Mouse (Mus musculus): ENCODE measurements around the gene Pi4ka. TPM values are rescaled to one million over a fixed set of nuclear protein-coding genes. Genes with fewer than 3 reads are reported as not detected.

Pi4ka gene
- polyA plus RNA-seq, 1 experiment from 2014 or later = 12.9 TPM

DNA sequence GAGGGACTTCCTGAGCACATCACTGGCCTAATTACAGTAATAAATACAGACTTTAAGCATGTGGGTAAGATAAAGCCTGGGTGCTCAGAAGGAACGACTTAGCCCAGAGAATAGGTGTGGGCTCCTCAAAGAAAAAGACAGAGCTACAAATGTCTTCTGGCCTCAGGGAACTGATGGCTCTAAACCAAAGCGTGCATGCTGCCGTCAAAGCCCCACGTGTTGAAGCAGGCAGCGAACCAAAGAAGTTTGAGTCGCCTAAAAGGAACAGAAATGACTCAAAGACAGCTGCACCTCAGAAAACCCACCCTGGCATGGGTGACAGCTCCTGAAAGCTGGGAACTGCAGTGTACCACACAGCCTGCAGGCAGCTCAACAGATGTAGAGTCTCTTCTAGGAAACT, 134.3 kb downstream of the Pi4ka start:
- no peak overlapping the region for H3K4me2 ChIP-seq
- H3K9me3 ChIP-seq (replicated peaks) = 0 out of 2 replicates have a peak, but pooled peaks cover 7% of the 10 kb centered on the region
- no peak overlapping the region for H3K27ac ChIP-seq
- no peaks in the 10 kb centered on the region for H3K36me3 ChIP-seq
- H3K27me3 ChIP-seq = peaks cover 5% of the 10 kb centered on the region
- no peak overlapping the region for H3K9ac ChIP-seq
- no peak overlapping the region for H3K4me3 ChIP-seq (replicated peaks)
- ATAC-seq (ENCODE audit: low read depth) (no peak), DNase-seq (no peak)
- WGBS (ENCODE audit: insufficient replicate concordance) = 61% methylated on average over 6 of the region's 6 CpGs
- peaks cover 37% of the 10 kb centered on the region for H3K4me1 ChIP-seq (replicated peaks)

DNA sequence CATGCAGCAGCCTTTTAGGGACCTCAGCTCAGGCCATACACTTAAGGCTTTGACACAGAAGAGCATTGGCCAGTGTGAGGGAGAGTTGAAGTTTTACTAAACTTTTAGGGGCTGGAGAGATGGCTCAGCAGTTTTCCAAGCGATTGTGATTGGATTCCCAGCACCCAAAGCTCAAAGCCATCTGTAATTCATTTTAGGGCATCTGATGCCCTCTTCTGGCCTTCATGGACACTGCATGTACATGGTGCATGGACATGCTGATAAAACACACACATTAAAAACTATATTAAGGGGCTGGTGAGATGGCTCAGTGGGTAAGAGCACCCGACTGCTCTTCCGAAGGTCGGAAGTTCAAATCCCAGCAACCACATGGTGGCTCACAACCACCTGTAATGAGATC, 135.0 kb downstream of the Pi4ka start:
- 0 out of 2 replicates have a peak, but pooled peaks cover 7% of the 10 kb centered on the region for H3K9me3 ChIP-seq (replicated peaks)
- DNase-seq (no peak), ATAC-seq (ENCODE audit: low read depth) (no peak)
- no peak overlapping the region for H3K27ac ChIP-seq
- H3K36me3 ChIP-seq = no peaks in the 10 kb centered on the region
- no peak overlapping the region for H3K4me3 ChIP-seq (replicated peaks)
- H3K9ac ChIP-seq = no peak overlapping the region
- peaks cover 29% of the 10 kb centered on the region for H3K4me1 ChIP-seq (replicated peaks)
- no peaks in the 10 kb centered on the region for H3K27me3 ChIP-seq
- WGBS (ENCODE audit: insufficient replicate concordance) = 52% methylated on average over 4 of the region's 4 CpGs
- H3K4me2 ChIP-seq = no peak overlapping the region

- H3K4me1 ChIP-seq (replicated peaks) = peaks cover 29% of the 10 kb centered on the region
- no peak overlapping the region for H3K9ac ChIP-seq
- DNase-seq (no peak), ATAC-seq (ENCODE audit: low read depth) (peak; percentile 39; the same call in 1 of the 2 replicates)
- 30% methylated on average over 5 of the region's 5 CpGs for WGBS (ENCODE audit: insufficient replicate concordance)
- no peak overlapping the region; the same call in 1 of the 2 replicates for H3K27ac ChIP-seq
- H3K4me2 ChIP-seq = no peak overlapping the region
- no peaks in the 10 kb centered on the region for H3K27me3 ChIP-seq
- H3K9me3 ChIP-seq (replicated peaks) = 0 out of 2 replicates have a peak, but pooled peaks cover 7% of the 10 kb centered on the region
- H3K4me3 ChIP-seq (replicated peaks) = no peak overlapping the region
- H3K36me3 ChIP-seq = no peaks in the 10 kb centered on the region
These were observed 136.2 kb downstream of the Pi4ka start for GRCm38 (mm10) chr16:17269872-17270271.

GRCm38 (mm10) chr16:17267937-17268336, 138.2 kb downstream of the Pi4ka start:
- 0 out of 2 replicates have a peak, but pooled peaks cover 7% of the 10 kb centered on the region for H3K9me3 ChIP-seq (replicated peaks)
- no peaks in the 10 kb centered on the region for H3K27me3 ChIP-seq
- DNase-seq = peak; percentile 37
- H3K4me1 ChIP-seq (replicated peaks) = peaks cover 29% of the 10 kb centered on the region
- no peaks in the 10 kb centered on the region for H3K36me3 ChIP-seq
- peak; percentile 83 for ATAC-seq (ENCODE audit: low read depth)
- no peak overlapping the region for H3K4me3 ChIP-seq (replicated peaks)
- H3K27ac ChIP-seq = no peak overlapping the region
- H3K9ac ChIP-seq = no peak overlapping the region
- 17% methylated on average over 5 of the region's 5 CpGs for WGBS (ENCODE audit: insufficient replicate concordance)
- no peak overlapping the region for H3K4me2 ChIP-seq

- no peak overlapping the region for H3K4me2 ChIP-seq
- no peak overlapping the region for H3K9ac ChIP-seq
- peaks cover 29% of the 10 kb centered on the region for H3K4me1 ChIP-seq (replicated peaks)
- H3K9me3 ChIP-seq (replicated peaks) = 0 out of 2 replicates have a peak, but pooled peaks cover 7% of the 10 kb centered on the region
- ATAC-seq (ENCODE audit: low read depth) = no peak
- no peak for DNase-seq
- peaks cover 7% of the 10 kb centered on the region; the same call in 1 of the 2 replicates for H3K36me3 ChIP-seq
- WGBS (ENCODE audit: insufficient replicate concordance) = 60% methylated on average over 3 of the region's 3 CpGs
- no peak overlapping the region for H3K27ac ChIP-seq
- no peak overlapping the region for H3K4me3 ChIP-seq (replicated peaks)
- H3K27me3 ChIP-seq = no peaks in the 10 kb centered on the region
These were observed 140.0 kb downstream of the Pi4ka start for GRCm38 (mm10) chr16:17266113-17266512.

GRCm38 (mm10) chr16:17261341-17261740, 144.8 kb downstream of the Pi4ka start:
- Histone ChIP-seq H3K9me3 (replicated peaks) (no peaks in the 10 kb centered on the region), H3K27ac (no peak overlapping the region), H3K4me3 (replicated peaks) (no peak overlapping the region), H3K4me1 (replicated peaks) (peaks cover 7% of the 10 kb centered on the region), H3K36me3 (peaks cover 45% of the 10 kb centered on the region), H3K4me2 (no peak overlapping the region), H3K27me3 (no peaks in the 10 kb centered on the region), H3K9ac (no peak overlapping the region)
- ATAC-seq (ENCODE audit: low read depth) (no peak), DNase-seq (no peak)
- 72% methylated on average over 1 of the region's 1 CpGs for WGBS (ENCODE audit: insufficient replicate concordance)

DNA sequence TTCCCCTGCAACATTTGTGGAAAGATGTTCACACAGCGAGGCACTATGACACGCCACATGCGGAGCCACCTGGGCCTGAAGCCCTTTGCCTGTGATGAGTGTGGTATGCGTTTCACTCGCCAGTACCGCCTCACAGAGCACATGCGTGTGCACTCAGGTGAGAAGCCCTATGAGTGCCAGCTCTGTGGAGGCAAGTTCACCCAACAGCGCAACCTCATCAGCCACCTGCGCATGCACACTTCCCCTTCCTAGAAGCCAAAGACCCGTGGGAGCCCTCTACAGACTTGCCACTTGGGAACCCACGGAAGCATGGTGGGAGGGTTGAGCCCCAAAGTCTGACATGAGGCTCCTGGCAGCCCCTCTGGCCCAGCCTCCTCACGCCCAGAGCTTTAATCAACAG, 147.2 kb downstream of the Pi4ka start:
- DNase-seq (no peak), ATAC-seq (ENCODE audit: low read depth) (no peak)
- Histone ChIP-seq H3K4me2 (no peak overlapping the region), H3K4me1 (replicated peaks) (peaks cover 21% of the 10 kb centered on the region), H3K4me3 (replicated peaks) (no peak overlapping the region), H3K27me3 (no peaks in the 10 kb centered on the region), H3K9me3 (replicated peaks) (no peaks in the 10 kb centered on the region), H3K36me3 (peaks cover 50% of the 10 kb centered on the region), H3K9ac (no peak overlapping the region), H3K27ac (no peak overlapping the region)
- 86% methylated on average over 12 of the region's 12 CpGs for WGBS (ENCODE audit: insufficient replicate concordance)

DNA sequence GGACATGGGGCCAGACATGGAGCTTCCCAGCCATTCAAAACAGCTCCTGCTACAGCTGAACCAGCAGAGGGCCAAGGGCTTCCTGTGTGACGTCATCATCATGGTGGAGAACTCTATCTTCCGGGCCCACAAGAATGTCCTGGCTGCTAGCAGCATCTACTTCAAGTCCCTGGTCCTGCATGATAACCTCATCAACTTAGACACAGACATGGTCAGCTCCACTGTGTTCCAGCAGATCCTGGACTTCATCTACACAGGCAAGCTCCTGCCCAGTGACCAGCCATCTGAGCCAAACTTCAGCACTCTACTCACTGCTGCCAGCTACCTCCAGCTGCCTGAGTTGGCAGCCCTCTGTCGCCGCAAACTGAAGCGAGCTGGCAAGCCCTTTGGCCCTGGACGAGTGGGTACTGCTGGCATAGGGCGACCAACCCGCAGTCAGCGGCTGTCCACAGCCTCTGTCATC, 148.7 kb downstream of the Pi4ka start:
- 75% methylated on average over 9 of the region's 9 CpGs for WGBS (ENCODE audit: insufficient replicate concordance)

DNA sequence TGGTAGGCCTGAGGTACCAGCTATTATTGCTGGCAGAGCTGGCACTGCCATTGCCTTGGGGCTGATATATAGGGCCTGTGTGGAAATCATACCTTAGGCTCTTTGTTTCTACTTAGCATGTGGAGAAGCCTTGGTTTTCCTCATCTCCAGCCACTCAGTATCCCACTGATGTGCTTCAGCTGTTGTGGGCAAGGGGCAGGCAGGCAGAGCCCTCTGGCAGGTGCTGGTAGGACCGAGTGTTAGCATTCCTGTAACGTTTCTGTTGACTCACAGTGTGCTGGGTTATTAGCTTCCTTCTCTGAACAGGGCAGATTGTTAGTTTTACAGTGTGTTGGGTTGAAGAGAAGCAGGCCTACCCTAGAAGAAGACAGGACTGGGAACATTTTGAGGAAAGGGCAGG, 150.8 kb downstream of the Pi4ka start:
- Histone ChIP-seq H3K4me2 (no peak overlapping the region), H3K27me3 (no peaks in the 10 kb centered on the region), H3K27ac (0 out of 2 replicates have a peak overlapping the region, but pooled peaks have one; percentile 11), H3K4me3 (replicated peaks) (no peak overlapping the region), H3K9ac (no peak overlapping the region), H3K36me3 (peaks cover 39% of the 10 kb centered on the region), H3K9me3 (replicated peaks) (no peaks in the 10 kb centered on the region), H3K4me1 (replicated peaks) (peaks cover 58% of the 10 kb centered on the region)
- DNase-seq (no peak), ATAC-seq (ENCODE audit: low read depth) (no peak)
- WGBS (ENCODE audit: insufficient replicate concordance) = 74% methylated on average over 2 of the region's 2 CpGs

More for the DNA sequence above, 148.7 kb downstream of the Pi4ka start:
- no peaks in the 10 kb centered on the region for H3K9me3 ChIP-seq (replicated peaks)
- H3K4me3 ChIP-seq (replicated peaks) = no peak overlapping the region
- no peak overlapping the region for H3K4me2 ChIP-seq
- no peaks in the 10 kb centered on the region for H3K27me3 ChIP-seq
- DNase-seq (no peak), ATAC-seq (ENCODE audit: low read depth) (no peak)
- H3K9ac ChIP-seq = no peak overlapping the region
- no peak overlapping the region for H3K27ac ChIP-seq
- H3K36me3 ChIP-seq = peaks cover 50% of the 10 kb centered on the region
- peaks cover 37% of the 10 kb centered on the region for H3K4me1 ChIP-seq (replicated peaks)

- DNase-seq = no peak
- Histone ChIP-seq H3K27ac (no peak overlapping the region; the same call in 1 of the 2 replicates), H3K4me3 (replicated peaks) (no peak overlapping the region), H3K4me1 (replicated peaks) (peaks cover 70% of the 10 kb centered on the region), H3K36me3 (peaks cover 28% of the 10 kb centered on the region), H3K9me3 (replicated peaks) (no peaks in the 10 kb centered on the region), H3K4me2 (0 out of 2 replicates have a peak overlapping the region, but pooled peaks have one; percentile 49), H3K9ac (no peak overlapping the region), H3K27me3 (no peaks in the 10 kb centered on the region)
- 57% methylated on average over 4 of the region's 4 CpGs for WGBS (ENCODE audit: insufficient replicate concordance)
- no peak for ATAC-seq (ENCODE audit: low read depth)
These were observed 152.0 kb downstream of the Pi4ka start for GRCm38 (mm10) chr16:17254005-17254597.

GRCm38 (mm10) chr16:17252841-17253240, 153.3 kb downstream of the Pi4ka start:
- Histone ChIP-seq H3K27me3 (no peaks in the 10 kb centered on the region), H3K27ac (peak overlapping the region; percentile 80), H3K4me1 (replicated peaks) (peaks cover 82% of the 10 kb centered on the region), H3K36me3 (peaks cover 15% of the 10 kb centered on the region), H3K4me2 (peak overlapping the region; percentile 49), H3K4me3 (replicated peaks) (no peak overlapping the region), H3K9me3 (replicated peaks) (no peaks in the 10 kb centered on the region), H3K9ac (peak overlapping the region; percentile 56)
- WGBS (ENCODE audit: insufficient replicate concordance) = 28% methylated on average over 7 of the region's 7 CpGs
- ATAC-seq (ENCODE audit: low read depth) = peak; percentile 43
- DNase-seq = no peak
